ENCODE assay signal across 8 mouse cellular contexts in genomic region chr19:5810103-5810839, GRCm38 (mm10). TPM values are rescaled to one million over a fixed set of nuclear protein-coding genes. Genes with fewer than 3 reads are reported as not detected.
A peak's percentile ranks its signal among the peaks of the same experiment; 100 is the strongest.
DNase-seq lines count a peak whose midpoint lies in the region; ATAC-seq lines count a peak whose summit lies in the region.

No protein-coding gene starts in this region.

- DNase-seq in urinary bladder, postnatal 25 days (ENCODE audit: low spot score), result peak; percentile 34
- no peak for DNase-seq in urinary bladder, postnatal 36 days (ENCODE audit: low spot score in 2 of 2)
- no peak for DNase-seq in layer of hippocampus, adult 18-20 months (ENCODE audit: low spot score in 2 of 2)
- no peak for DNase-seq in urinary bladder, adult 18-20 months (ENCODE audit: low spot score in 2 of 2)

- no peak for ATAC-seq in forebrain, embryonic 13.5 days
- peak; percentile 85 for ATAC-seq in intestine, embryonic 16.5 days
- peak; percentile 35; the same call in 1 of the 2 replicates for ATAC-seq in liver, embryonic 16.5 days (ENCODE audit: low read depth)
- ATAC-seq in neural tube, embryonic 15.5 days (ENCODE audit: low FRiP score), result no peak

- H3K4me2 ChIP-seq in forebrain, embryonic 13.5 days, result no peak overlapping the region
- peak overlapping the region; percentile 26 for H3K4me2 ChIP-seq in intestine, embryonic 16.5 days (ENCODE audit: low read depth, low read length)
- H3K4me2 ChIP-seq in liver, embryonic 16.5 days (ENCODE audit: low read depth, low read length), result no peak overlapping the region
- H3K4me2 ChIP-seq in neural tube, embryonic 15.5 days, result peak overlapping the region; percentile 4; the same call in 1 of the 2 replicates

- H3K9ac ChIP-seq in forebrain, embryonic 13.5 days, result peak overlapping the region; percentile 41; the same call in 1 of the 2 replicates
- H3K9ac ChIP-seq in intestine, embryonic 16.5 days (ENCODE audit: low read depth, low read length), result peak overlapping the region; percentile 52
- no peak overlapping the region for H3K9ac ChIP-seq in liver, embryonic 16.5 days (ENCODE audit: low read depth, low read length)
- H3K9ac ChIP-seq in neural tube, embryonic 15.5 days (replicated peaks), result peak overlapping the region; percentile 23; the same call in 1 of the 2 replicates

- H3K27me3 ChIP-seq in forebrain, embryonic 13.5 days, result no peaks in the 10 kb centered on the region
- H3K27me3 ChIP-seq in intestine, embryonic 16.5 days (replicated peaks; ENCODE audit: control insufficient read depth, insufficient read depth, low read length), result no peaks in the 10 kb centered on the region
- H3K27me3 ChIP-seq in liver, embryonic 16.5 days (ENCODE audit: control insufficient read depth, insufficient read depth, low read depth, low read length), result no peaks in the 10 kb centered on the region
- H3K27me3 ChIP-seq in neural tube, embryonic 15.5 days (replicated peaks), result no peaks in the 10 kb centered on the region

- peak overlapping the region; percentile 94 for H3K27ac ChIP-seq in forebrain, embryonic 13.5 days
- peak overlapping the region; percentile 97 for H3K27ac ChIP-seq in intestine, embryonic 16.5 days (ENCODE audit: low read length)
- peak overlapping the region; percentile 27; the same call in 1 of the 2 replicates for H3K27ac ChIP-seq in liver, embryonic 16.5 days (ENCODE audit: low read length)
- peak overlapping the region; percentile 96 for H3K27ac ChIP-seq in neural tube, embryonic 15.5 days (replicated peaks)

- WGBS in forebrain, embryonic 13.5 days, result 69% methylated on average over 11 of the region's 11 CpGs
- WGBS in intestine, embryonic 16.5 days, result 17% methylated on average over 11 of the region's 11 CpGs
- 53% methylated on average over 11 of the region's 11 CpGs for WGBS in liver, embryonic 16.5 days (ENCODE audit: insufficient replicate concordance)
- 45% methylated on average over 11 of the region's 11 CpGs for WGBS in neural tube, embryonic 15.5 days

- H3K9me3 ChIP-seq in forebrain, embryonic 13.5 days (replicated peaks), result no peaks in the 10 kb centered on the region
- H3K9me3 ChIP-seq in intestine, embryonic 16.5 days (ENCODE audit: control insufficient read depth, low read length), result no peaks in the 10 kb centered on the region
- no peaks in the 10 kb centered on the region for H3K9me3 ChIP-seq in liver, embryonic 16.5 days (replicated peaks; ENCODE audit: control insufficient read depth, low read length)
- no peaks in the 10 kb centered on the region for H3K9me3 ChIP-seq in neural tube, embryonic 15.5 days (replicated peaks)

- H3K4me3 ChIP-seq in forebrain, embryonic 13.5 days, result no peak overlapping the region
- H3K4me3 ChIP-seq in intestine, embryonic 16.5 days (ENCODE audit: low read length), result no peak overlapping the region
- no peak overlapping the region for H3K4me3 ChIP-seq in liver, embryonic 16.5 days (ENCODE audit: low read depth, low read length)
- H3K4me3 ChIP-seq in neural tube, embryonic 15.5 days (replicated peaks), result no peak overlapping the region

- H3K4me1 ChIP-seq in forebrain, embryonic 13.5 days, result peaks cover 52% of the 10 kb centered on the region
- peaks cover 72% of the 10 kb centered on the region for H3K4me1 ChIP-seq in intestine, embryonic 16.5 days (ENCODE audit: control insufficient read depth, insufficient read depth, low read length)
- peaks cover 34% of the 10 kb centered on the region for H3K4me1 ChIP-seq in liver, embryonic 16.5 days (ENCODE audit: control insufficient read depth, low read depth, low read length)
- peaks cover 56% of the 10 kb centered on the region for H3K4me1 ChIP-seq in neural tube, embryonic 15.5 days

- no peaks in the 10 kb centered on the region for H3K36me3 ChIP-seq in forebrain, embryonic 13.5 days (ENCODE audit: poor library complexity, severe bottlenecking)
- H3K36me3 ChIP-seq in intestine, embryonic 16.5 days (ENCODE audit: control insufficient read depth, insufficient read depth, low read length), result no peaks in the 10 kb centered on the region
- H3K36me3 ChIP-seq in liver, embryonic 16.5 days (ENCODE audit: control insufficient read depth, insufficient read depth), result no peaks in the 10 kb centered on the region
- no peaks in the 10 kb centered on the region for H3K36me3 ChIP-seq in neural tube, embryonic 15.5 days

RNA-seq across cellular contexts. Expression of gene Scyl1, which starts 39.1 kb away (rescaled TPM):
- 56.4 and 62.6 TPM in 2 replicates for polyA plus RNA-seq in forebrain, embryonic 13.5 days (2015; fragmentation: Nextera tagmentation; extraction: Ambion mirVana)
- polyA plus RNA-seq in intestine, embryonic 16.5 days (2015; fragmentation: Nextera tagmentation; extraction: Ambion mirVana), result 58.9 and 64.3 TPM in 2 replicates
- 19.3 and 21.5 TPM in 2 replicates for polyA plus RNA-seq in liver, embryonic 16.5 days (2015; fragmentation: Nextera tagmentation; extraction: Ambion mirVana)
- 81.6 and 83.1 TPM in 2 replicates for polyA plus RNA-seq in neural tube, embryonic 15.5 days (2015; fragmentation: Nextera tagmentation; extraction: Ambion mirVana)
- total RNA-seq in layer of hippocampus, adult 18-20 months (2021), result 10 to 100 TPM; 77.3 to 80.3 TPM

Comparison
In these comparisons a context has a peak if more than half of its experiments do, and no peak if none do; other contexts are left out.
1. ATAC-seq: peak in intestine, embryonic 16.5 days (single experiment) and liver, embryonic 16.5 days (single experiment); none in forebrain, embryonic 13.5 days (single experiment) and neural tube, embryonic 15.5 days (single experiment).
2. H3K27ac ChIP-seq: peak in every context shown above with its lines; median percentile 97 in intestine, embryonic 16.5 days; 96 in neural tube, embryonic 15.5 days; 94 in forebrain, embryonic 13.5 days; 27 in liver, embryonic 16.5 days.
3. H3K4me2 ChIP-seq: peak in intestine, embryonic 16.5 days (single experiment) and neural tube, embryonic 15.5 days (single experiment); none in forebrain, embryonic 13.5 days (single experiment) and liver, embryonic 16.5 days (single experiment).